Mouse (Mus musculus) neutrophil, adult 5-6 weeks (primary cell): ENCODE measurements around the gene Krtap31-1. TPM values are rescaled to one million over a fixed set of nuclear protein-coding genes. Genes with fewer than 3 reads are reported as not detected.
"Not testable (repeated sequence)": the region's sequence is repeated elsewhere in the genome, so short reads cannot be mapped to it uniquely, and the experiment has no call there.

ENCODE experiments used
- ATAC-seq: fragments of 151-379, 151-347 bp; 2 replicates; pipeline ENCODE4 v1.8.0; 2017; ENCODE audit warnings: mild to moderate bottlenecking, moderate TSS enrichment; ENCODE audit not compliant: insufficient number of reproducible peaks, poor library complexity, low FRiP score, severe bottlenecking; ENCODE audit errors: extremely low read depth
- total RNA-seq: library from RNA; stranded (forward); fragments of 200-1000 nt; gene quantifications from 2 replicates; pipeline ENCODE4 v1.2.3, GENCODE M21; 2017

Gene Krtap31-1
- total RNA-seq = not detected in 2 replicates

- no peak for ATAC-seq
These were observed at the start of gene Krtap31-1 for GRCm38 (mm10) chr11:99907620-99908019. Krtap31-1 (plus strand) TSS chr11:99907920.

GRCm38 (mm10) chr11:99858761-99859160 lies 49.0 kb upstream of the Krtap31-1 start:
- no peak for ATAC-seq

DNA sequence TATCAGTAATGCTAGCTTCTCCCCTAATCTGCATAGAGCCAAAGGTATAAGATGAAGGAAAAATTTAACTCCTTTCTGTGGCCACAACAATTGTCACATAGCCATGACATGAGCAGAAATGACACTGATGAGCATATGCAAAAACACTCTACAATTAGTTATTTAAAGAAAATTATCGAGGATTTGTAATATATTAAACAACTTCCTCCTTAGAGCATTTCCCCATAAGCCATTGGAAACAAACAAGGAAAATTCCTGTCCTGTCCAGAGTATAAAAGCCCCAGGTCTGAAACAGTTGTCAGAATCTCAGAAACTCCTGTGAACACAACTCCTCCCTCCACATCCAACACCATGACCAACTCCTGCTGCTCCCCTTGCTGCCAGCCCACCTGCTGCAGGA lies 43.5 kb upstream of the Krtap31-1 start, which contains the start of gene Gm11559:
Gene Gm11559, plus strand, starts transcription at position 301 of the 400 bp plus-strand sequence.
- not testable (repeated sequence) for ATAC-seq

DNA sequence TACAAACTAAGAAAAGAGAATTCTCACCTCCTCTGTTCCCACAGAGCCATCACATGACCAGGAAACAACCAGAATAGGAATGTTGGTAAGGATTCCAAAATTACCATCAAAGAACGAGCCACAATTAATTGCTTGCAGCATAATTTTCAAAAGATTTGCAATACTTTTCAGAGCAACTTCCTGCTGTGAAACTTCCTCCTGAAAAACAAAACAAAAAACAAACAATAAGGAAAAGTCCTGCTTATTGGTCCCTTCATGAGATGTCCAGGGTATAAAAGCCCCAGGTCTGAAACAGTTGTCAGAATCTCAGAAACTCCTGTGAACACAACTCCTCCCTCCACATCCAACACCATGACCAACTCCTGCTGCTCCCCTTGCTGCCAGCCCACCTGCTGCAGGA lies 34.6 kb upstream of the Krtap31-1 start, which contains the start of gene Krtap9-1:
Gene Krtap9-1, plus strand, starts transcription at position 301 of the 400 bp plus-strand sequence.
- not testable (repeated sequence) for ATAC-seq

DNA sequence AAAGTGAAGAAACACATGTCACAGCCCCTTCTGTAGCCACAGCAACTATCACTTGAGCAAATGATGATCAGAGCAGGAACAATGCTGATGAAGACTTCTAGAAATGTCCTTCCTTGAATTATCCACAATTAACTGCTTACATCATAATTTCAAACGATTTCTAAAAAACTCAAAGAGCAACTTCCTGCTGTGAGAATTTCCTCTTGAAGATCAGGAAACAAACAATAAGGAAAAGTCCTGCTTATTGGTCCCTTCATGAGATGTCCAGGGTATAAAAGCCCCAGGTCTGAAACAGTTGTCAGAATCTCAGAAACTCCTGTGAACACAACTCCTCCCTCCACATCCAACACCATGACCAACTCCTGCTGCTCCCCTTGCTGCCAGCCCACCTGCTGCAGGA lies 28.8 kb upstream of the Krtap31-1 start, which contains the start of gene Gm11567:
Gene Gm11567, plus strand, starts transcription at position 301 of the 400 bp plus-strand sequence.
- not testable (repeated sequence) for ATAC-seq

DNA sequence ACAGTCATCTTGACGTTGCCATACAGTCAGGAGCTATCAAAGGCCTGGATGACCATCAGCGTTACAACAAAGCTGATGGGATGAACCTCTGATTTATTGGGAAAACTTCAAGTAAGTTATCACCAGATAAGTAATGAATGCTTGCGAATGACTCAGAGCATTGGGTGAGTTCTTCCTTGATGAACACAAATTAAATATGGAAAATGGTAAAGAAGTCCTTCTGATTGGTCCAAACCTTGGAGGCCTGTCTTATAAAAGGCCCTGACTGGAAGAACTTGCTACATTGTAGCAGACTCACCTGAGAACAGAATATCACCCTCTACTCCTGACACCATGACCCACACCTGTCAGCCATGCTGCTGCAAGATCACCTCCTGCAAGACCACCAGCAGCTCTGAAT lies 6.7 kb downstream of the Krtap31-1 start, which contains the start of gene Gm11565:
Gene Gm11565, plus strand, starts transcription at position 301 of the 400 bp plus-strand sequence.
- no peak for ATAC-seq

DNA sequence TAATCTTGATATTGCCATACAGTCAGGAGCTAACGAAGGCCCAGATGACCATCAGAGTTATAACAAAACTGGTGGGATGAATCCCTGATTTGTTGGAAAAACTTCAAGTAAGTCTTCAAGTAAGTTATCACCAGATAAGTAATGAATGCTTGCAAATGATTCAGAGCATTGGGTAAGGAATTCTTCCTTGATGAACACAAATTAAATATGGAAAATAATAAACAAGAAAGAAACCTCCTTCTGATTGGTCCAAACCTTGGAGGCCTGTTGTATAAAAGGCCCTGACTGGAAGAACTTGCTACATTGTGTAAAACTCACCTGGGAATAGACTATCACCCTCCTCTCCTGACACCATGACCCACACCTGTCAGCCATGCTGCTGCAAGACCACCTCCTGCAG lies 28.3 kb downstream of the Krtap31-1 start, which contains the start of gene Krtap31-2:
Gene Krtap31-2, plus strand, starts transcription at position 301 of the 400 bp plus-strand sequence.
- ATAC-seq = no peak

- ATAC-seq = no peak
These were observed 30.1 kb downstream of the Krtap31-1 start for GRCm38 (mm10) chr11:99937751-99938264.

DNA sequence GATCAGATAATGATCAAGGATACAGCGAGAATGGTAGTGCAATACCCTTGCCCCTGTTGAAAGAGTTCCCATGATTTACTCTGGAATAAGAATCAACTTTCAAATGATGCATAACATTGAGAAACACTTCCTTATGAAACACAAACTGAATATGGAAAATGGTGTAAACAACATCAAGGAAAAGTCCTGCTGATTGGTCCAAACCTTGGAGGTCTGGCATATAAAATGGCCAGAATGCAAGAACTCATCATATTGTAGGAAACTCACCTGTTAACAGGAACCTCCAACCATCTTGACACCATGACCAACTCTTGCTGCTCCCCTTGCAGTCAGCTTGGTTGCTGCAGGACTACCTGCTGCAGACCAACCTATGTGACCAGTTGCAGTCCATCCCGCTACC lies 40.5 kb downstream of the Krtap31-1 start, which contains the start of gene Krtap9-5:
Gene Krtap9-5, plus strand, starts transcription at position 301 of the 400 bp plus-strand sequence.
- ATAC-seq = no peak

Other genes starting within 250 kb of the Krtap31-1 start
- not detected in 2 replicates for gene Gm11563, start 249.0 kb upstream of the Krtap31-1 start, total RNA-seq
- gene Krtap4-6, start 242.0 kb upstream of the Krtap31-1 start, total RNA-seq = not detected in 2 replicates
- not detected in 2 replicates for gene Gm14190, start 217.2 kb upstream of the Krtap31-1 start, total RNA-seq
- not detected in 2 replicates for gene Gm14180, start 173.6 kb upstream of the Krtap31-1 start, total RNA-seq
- not detected in 2 replicates for gene Gm11595, start 135.0 kb upstream of the Krtap31-1 start, total RNA-seq
- not detected in 2 replicates for gene Krtap4-8, start 127.2 kb upstream of the Krtap31-1 start, total RNA-seq
- not detected in 2 replicates for gene Krtap4-9, start 122.7 kb upstream of the Krtap31-1 start, total RNA-seq
- gene Gm11596, start 114.5 kb upstream of the Krtap31-1 start, total RNA-seq = not detected in 2 replicates
- not detected in 2 replicates for gene Gm11569, start 109.0 kb upstream of the Krtap31-1 start, total RNA-seq
- gene Gm11554, start 103.5 kb upstream of the Krtap31-1 start, total RNA-seq = not detected in 2 replicates
- gene Krtap4-13, start 98.0 kb upstream of the Krtap31-1 start, total RNA-seq = not detected in 2 replicates
- not detected in 2 replicates for gene Gm11564, start 92.3 kb upstream of the Krtap31-1 start, total RNA-seq
- not detected in 2 replicates for gene 2300003K06Rik, start 69.9 kb upstream of the Krtap31-1 start, total RNA-seq
- gene Krtap4-16, start 56.3 kb upstream of the Krtap31-1 start, total RNA-seq = not detected in 2 replicates
- not detected in 2 replicates for gene Gm11568, start 50.0 kb upstream of the Krtap31-1 start, total RNA-seq
- gene Gm11559, start 43.4 kb upstream of the Krtap31-1 start, total RNA-seq = not detected in 2 replicates
- gene Krtap9-1, start 34.5 kb upstream of the Krtap31-1 start, total RNA-seq = not detected in 2 replicates
- gene Gm11567, start 28.7 kb upstream of the Krtap31-1 start, total RNA-seq = not detected in 2 replicates
- gene Gm11565, start 6.8 kb downstream of the Krtap31-1 start, total RNA-seq = not detected in 2 replicates
- not detected in 2 replicates for gene Krtap31-2, start 28.4 kb downstream of the Krtap31-1 start, total RNA-seq
- gene Krtap9-5, start 40.6 kb downstream of the Krtap31-1 start, total RNA-seq = not detected in 2 replicates
- gene Krtap29-1, start 71.1 kb downstream of the Krtap31-1 start, total RNA-seq = not detected in 2 replicates
- gene Krtap16-1, start 78.7 kb downstream of the Krtap31-1 start, total RNA-seq = not detected in 2 replicates
- gene Krtap17-1, start 86.1 kb downstream of the Krtap31-1 start, total RNA-seq = not detected in 2 replicates
- gene Krt33a, start 108.3 kb downstream of the Krtap31-1 start, total RNA-seq = not detected in 2 replicates
- not detected in 2 replicates for gene Krt33b, start 121.9 kb downstream of the Krtap31-1 start, total RNA-seq
- not detected in 2 replicates for gene Krt34, start 133.6 kb downstream of the Krtap31-1 start, total RNA-seq
- gene Krt31, start 142.6 kb downstream of the Krtap31-1 start, total RNA-seq = not detected in 2 replicates
- gene Krt32, start 180.3 kb downstream of the Krtap31-1 start, total RNA-seq = not detected in 2 replicates
- not detected in 2 replicates for gene Krt35, start 188.3 kb downstream of the Krtap31-1 start, total RNA-seq
- gene Krt36, start 197.7 kb downstream of the Krtap31-1 start, total RNA-seq = not detected in 2 replicates
- 15.4 and 23.3 TPM in 2 replicates for gene Krt13, start 213.6 kb downstream of the Krtap31-1 start, total RNA-seq
- 1.4 and 2.3 TPM in 2 replicates for gene Krt15, start 228.0 kb downstream of the Krtap31-1 start, total RNA-seq
- gene Krt19, start 240.7 kb downstream of the Krtap31-1 start, total RNA-seq = 0.74 and 4.9 TPM in 2 replicates